Mouse (Mus musculus) stomach, embryonic 14.5 days (tissue): Measurements from ENCODE around the gene Slpi. TPM values are rescaled to one million over a fixed set of nuclear protein-coding genes. Genes with fewer than 3 reads are reported as not detected.
"Not testable (repeated sequence)": the region's sequence is repeated elsewhere in the genome, so short reads cannot be mapped to it uniquely, and the experiment has no call there.

Source experiments
- ATAC-seq: fragments of 200-750 bp; cut with Nextera tagmentation; 2 replicates; pipeline ENCODE4 v1.8.0; 2017; ENCODE audit warnings: low read depth, moderate TSS enrichment; ENCODE audit not compliant: insufficient number of reproducible peaks, insufficient read depth, low FRiP score
- H3K27ac ChIP-seq: fragments of 300-500 bp; sonication (generic); 2 replicates; pipeline ENCODE4 v1.5.1; 2014; ENCODE audit warnings: mild to moderate bottlenecking, low read length, moderate library complexity, mixed read lengths
- H3K27me3 ChIP-seq: fragments of 300-500 bp; sonication (generic); 2 replicates; pipeline ENCODE4 v1.6.1; 2014; ENCODE audit warnings: low read length, control low read depth, mixed read lengths; ENCODE audit not compliant: control insufficient read depth, insufficient read depth
- H3K36me3 ChIP-seq: fragments of 300-500 bp; sonication (generic); 2 replicates; pipeline ENCODE4 v1.6.1; 2014; ENCODE audit warnings: mild to moderate bottlenecking, control low read depth, low read length, moderate library complexity, mixed read lengths; ENCODE audit not compliant: control insufficient read depth, insufficient read depth
- H3K4me1 ChIP-seq: fragments of 300-500 bp; sonication (generic); 2 replicates; pipeline ENCODE4 v1.6.1; 2014; ENCODE audit warnings: low read length, control low read depth, mixed read lengths; ENCODE audit not compliant: control insufficient read depth, insufficient read depth
- H3K4me2 ChIP-seq: fragments of 300-500 bp; sonication (generic); replicated peaks from 2 replicates; pipeline ENCODE4 v1.6.1; 2014; ENCODE audit warnings: low read depth, low read length, control low read depth
- H3K4me3 ChIP-seq: fragments of 300-500 bp; sonication (generic); 2 replicates; pipeline ENCODE4 v1.5.1; 2014; ENCODE audit warnings: low read depth, low read length, control low read depth
- H3K9ac ChIP-seq: fragments of 300-500 bp; sonication (generic); replicated peaks from 2 replicates; pipeline ENCODE4 v1.6.1; 2014; ENCODE audit warnings: low read depth, mild to moderate bottlenecking, control low read depth, low read length, moderate library complexity, mixed read lengths
- H3K9me3 ChIP-seq: fragments of 300-500 bp; sonication (generic); 2 replicates; pipeline ENCODE4 v1.6.1; 2016; ENCODE audit warnings: low read depth, low read length, control low read depth; ENCODE audit not compliant: control insufficient read depth
- WGBS: fragments of 180-500 bp; shearing (Covaris S2); extraction: QIAGEN DNeasy Blood & Tissue Kit; methylation state at CpG from one replicate; pipeline ENCODE4 v1.1.7; 2014; 5-methylcytosine and 5-hydroxymethylcytosine counted together
- microRNA-seq: library from miRNA; unstranded; fragments of <30 nt; microRNA quantifications from one replicate; pipeline ENCODE4, GENCODE M21; 2016
- polyA plus RNA-seq: library from polyadenylated mRNA; unstranded; fragments of >200 nt; fragmentation: Nextera tagmentation; extraction: Ambion mirVana; gene quantifications from 2 replicates; pipeline ENCODE4 v1.2.1, GENCODE M21; 2014

Gene Slpi
- polyA plus RNA-seq, 1 experiment from 2014 or later = 0.58 TPM

DNA sequence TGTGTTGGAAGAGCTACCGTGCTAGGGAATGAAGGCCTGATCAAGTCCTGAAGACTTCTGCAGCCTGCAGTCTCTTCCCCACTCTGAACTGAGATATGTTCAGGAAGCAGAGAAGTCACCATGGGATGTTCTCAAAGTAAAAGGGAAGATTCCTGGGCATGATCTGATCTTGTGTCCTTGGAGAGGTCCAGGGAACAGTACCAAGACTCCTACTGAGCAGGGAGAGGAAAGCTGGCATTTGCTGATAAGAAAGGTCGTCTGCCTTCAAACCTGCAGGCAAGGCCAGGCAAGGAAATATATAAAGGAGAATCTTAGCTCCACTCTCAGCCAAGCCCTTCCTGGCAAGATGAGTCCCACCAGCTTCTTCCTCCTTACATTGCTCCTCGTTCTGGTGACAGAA lies 56.5 kb downstream of the Slpi start, which contains the start of gene Svs5:
Svs5 (plus strand) TSS at position 301 of the 400 bp plus-strand sequence.
- not testable (repeated sequence) for H3K36me3 ChIP-seq, H3K9ac ChIP-seq, ATAC-seq, H3K4me3 ChIP-seq, H3K27ac ChIP-seq, H3K4me1 ChIP-seq, H3K4me2 ChIP-seq, H3K9me3 ChIP-seq, H3K27me3 ChIP-seq
- WGBS = 69% methylated on average over 3 of the region's 3 CpGs

DNA sequence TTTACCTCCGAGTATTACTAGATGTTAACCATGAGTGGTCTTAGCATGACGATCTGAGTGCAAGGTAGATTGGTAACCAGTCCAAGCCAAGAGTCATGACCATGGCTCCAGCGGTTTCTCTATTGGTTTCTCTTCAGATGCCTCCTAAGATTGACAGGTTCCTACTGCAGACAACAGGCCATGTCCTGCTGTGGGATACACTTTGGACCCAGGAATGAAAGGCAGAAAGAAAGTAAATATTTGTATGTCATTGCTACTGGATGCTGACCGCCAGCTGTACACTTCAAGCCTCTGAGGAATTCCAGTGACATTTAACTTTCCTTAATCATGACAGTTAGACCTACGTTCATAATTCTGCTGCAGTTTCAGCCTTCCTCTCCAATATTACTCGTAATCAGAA lies 67.9 kb downstream of the Slpi start:
- 77% methylated on average over 6 of the region's 6 CpGs for WGBS
- Histone ChIP-seq H3K9me3 (no peaks in the 10 kb centered on the region), H3K27ac (no peak overlapping the region), H3K36me3 (no peaks in the 10 kb centered on the region), H3K9ac (no peak overlapping the region), H3K27me3 (no peaks in the 10 kb centered on the region), H3K4me3 (no peak overlapping the region), H3K4me2 (no peak overlapping the region), H3K4me1 (no peaks in the 10 kb centered on the region)
- no peak for ATAC-seq

DNA sequence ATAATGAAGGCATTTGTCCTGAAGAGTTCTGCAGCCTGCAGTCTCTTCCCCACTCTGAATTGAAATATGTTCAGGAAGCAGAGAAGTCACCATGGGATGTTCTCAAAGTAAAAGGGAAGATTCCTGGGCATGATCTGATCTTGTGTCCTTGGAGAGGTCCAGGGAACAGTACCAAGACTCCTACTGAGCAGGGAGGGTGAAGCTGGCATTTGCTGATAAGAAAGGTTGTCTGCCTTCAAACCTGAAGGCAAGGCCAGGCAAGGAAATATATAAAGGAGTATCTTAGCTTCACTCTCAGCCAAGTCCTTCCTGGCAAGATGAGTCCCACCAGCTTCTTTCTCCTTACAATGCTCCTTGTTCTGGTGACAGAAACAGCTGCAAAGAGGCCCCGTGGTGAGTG lies 72.4 kb downstream of the Slpi start, which contains the start of gene Svs6:
Svs6 (plus strand) TSS at position 301 of the 400 bp plus-strand sequence.
- WGBS = 84% methylated on average over 1 of the region's 1 CpGs
- H3K4me2 ChIP-seq, H3K27ac ChIP-seq, H3K4me1 ChIP-seq, ATAC-seq, H3K4me3 ChIP-seq, H3K27me3 ChIP-seq, H3K36me3 ChIP-seq, H3K9ac ChIP-seq, H3K9me3 ChIP-seq: not testable (repeated sequence)

DNA sequence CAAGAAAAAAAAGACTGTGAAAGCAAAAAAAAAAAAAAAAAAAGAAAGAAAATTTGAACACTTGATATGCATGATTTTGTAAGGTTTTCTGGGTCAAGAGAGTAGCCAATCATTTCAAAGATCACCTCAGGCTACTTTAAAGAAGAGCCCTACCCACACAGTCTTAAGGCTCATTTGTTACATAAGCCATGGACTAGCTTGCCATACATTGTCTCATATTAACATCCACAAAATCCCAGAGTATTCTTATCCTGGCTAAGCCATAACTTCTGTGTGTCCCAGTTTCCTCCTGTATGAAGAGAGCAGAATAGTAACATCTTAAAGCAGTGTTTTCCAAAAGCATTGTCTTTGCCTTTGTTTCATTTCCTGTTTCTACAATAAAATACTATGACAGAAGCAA lies 73.4 kb downstream of the Slpi start:
- not testable (repeated sequence) for H3K36me3 ChIP-seq, H3K4me3 ChIP-seq, ATAC-seq, H3K27me3 ChIP-seq, H3K4me1 ChIP-seq, H3K9me3 ChIP-seq, H3K9ac ChIP-seq, H3K27ac ChIP-seq, H3K4me2 ChIP-seq

DNA sequence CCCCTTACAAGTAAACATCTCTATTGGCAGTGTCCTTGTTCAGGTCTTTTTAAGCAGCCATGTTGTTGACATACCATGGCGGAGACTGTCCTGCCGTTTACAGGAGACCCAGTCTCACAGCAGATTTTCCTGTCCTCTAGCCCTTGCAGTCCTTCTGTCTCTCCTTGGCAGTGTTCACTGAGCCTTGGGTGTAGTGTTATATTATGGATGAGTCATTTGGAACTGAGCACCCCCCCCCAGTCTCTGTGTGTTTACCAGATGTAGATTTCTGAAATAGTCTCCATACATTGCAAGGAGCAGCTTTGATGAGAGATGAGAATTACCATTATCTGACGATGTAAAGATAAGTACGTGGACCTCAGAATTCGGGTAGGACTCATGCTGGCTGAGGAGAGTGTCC lies 76.3 kb downstream of the Slpi start:
- Histone ChIP-seq H3K4me1 (no peaks in the 10 kb centered on the region), H3K9me3 (no peaks in the 10 kb centered on the region)

More for the DNA sequence above, 76.3 kb downstream of the Slpi start:
- 77% methylated on average over 5 of the region's 5 CpGs for WGBS
- Histone ChIP-seq H3K27ac (no peak overlapping the region), H3K27me3 (no peaks in the 10 kb centered on the region), H3K4me2 (no peak overlapping the region), H3K36me3 (no peaks in the 10 kb centered on the region), H3K9ac (no peak overlapping the region), H3K4me3 (no peak overlapping the region)
- ATAC-seq = no peak

Small RNAs within 50 kb of the gene (microRNA-seq; reads per million reads assigned to microRNA genes)
- gene Mir7678 = not detected

Other genes starting within 250 kb of the Slpi start
- gene Kcns1, start 218.0 kb downstream of the Slpi start, polyA plus RNA-seq = 0.14 and 0.15 TPM in 2 replicates
- not detected in 2 replicates for gene Wfdc5, start 206.4 kb downstream of the Slpi start, polyA plus RNA-seq
- not detected in 2 replicates for gene Wfdc12, start 198.5 kb downstream of the Slpi start, polyA plus RNA-seq
- gene Wfdc15a, start 189.0 kb downstream of the Slpi start, polyA plus RNA-seq = not detected in 2 replicates
- 13.2 and 23.6 TPM in 2 replicates for gene Wfdc15b, start 167.4 kb downstream of the Slpi start, polyA plus RNA-seq
- gene Svs2, start 150.6 kb downstream of the Slpi start, polyA plus RNA-seq = not detected in 2 replicates
- gene Svs3b, start 132.5 kb downstream of the Slpi start, polyA plus RNA-seq = not detected in 2 replicates
- not detected in 2 replicates for gene Svs4, start 110.6 kb downstream of the Slpi start, polyA plus RNA-seq
- not detected in 2 replicates for gene Svs3a, start 99.8 kb downstream of the Slpi start, polyA plus RNA-seq
- not detected in 2 replicates for gene Svs6, start 72.3 kb downstream of the Slpi start, polyA plus RNA-seq
- not detected in 2 replicates for gene Svs5, start 56.4 kb downstream of the Slpi start, polyA plus RNA-seq
- 0.14 and 6.6 TPM in 2 replicates for gene Rbpjl, start 14.0 kb upstream of the Slpi start, polyA plus RNA-seq
- gene Matn4, start 16.1 kb upstream of the Slpi start, polyA plus RNA-seq = 1.1 and 2.0 TPM in 2 replicates
- gene Sdc4, start 54.8 kb upstream of the Slpi start, polyA plus RNA-seq = 104 and 120 TPM in 2 replicates
- 65.0 and 67.6 TPM in 2 replicates for gene Sys1, start 67.9 kb upstream of the Slpi start, polyA plus RNA-seq
- 7.0 and 19.1 TPM in 2 replicates for gene Gm20458, start 71.9 kb upstream of the Slpi start, polyA plus RNA-seq
- not detected in 2 replicates for gene Trp53tg5, start 84.6 kb upstream of the Slpi start, polyA plus RNA-seq
- 8.8 and 17.9 TPM in 2 replicates for gene Dbndd2, start 97.0 kb upstream of the Slpi start, polyA plus RNA-seq
- gene Pigt, start 108.4 kb upstream of the Slpi start, polyA plus RNA-seq = 83.0 and 86.0 TPM in 2 replicates
- 241 and 274 TPM in 2 replicates for gene Wfdc2, start 173.3 kb upstream of the Slpi start, polyA plus RNA-seq
- not detected in 2 replicates for gene Spint3, start 184.4 kb upstream of the Slpi start, polyA plus RNA-seq
- 2.1 and 2.3 TPM in 2 replicates for gene Wfdc6a, start 196.4 kb upstream of the Slpi start, polyA plus RNA-seq
- gene Eppin, start 204.5 kb upstream of the Slpi start, polyA plus RNA-seq = not detected in 2 replicates
- gene Wfdc6b, start 224.4 kb upstream of the Slpi start, polyA plus RNA-seq = not detected in 2 replicates
- not detected in 2 replicates for gene Wfdc8, start 224.5 kb upstream of the Slpi start, polyA plus RNA-seq
- not detected in 2 replicates for gene Wfdc16, start 249.7 kb upstream of the Slpi start, polyA plus RNA-seq